Mouse (Mus musculus) megakaryocyte progenitor cell, adult 5-6 weeks (primary cell): Measurements from ENCODE around the gene Ruvbl2. TPM values are rescaled to one million over a fixed set of nuclear protein-coding genes. Genes with fewer than 3 reads are reported as not detected.
"Not testable (repeated sequence)": the region's sequence is repeated elsewhere in the genome, so short reads cannot be mapped to it uniquely, and the experiment has no call there.

Experiments
- ATAC-seq: replicated peaks from 2 replicates; pipeline ENCODE4 v1.8.0; 2016; ENCODE audit warnings: mild to moderate bottlenecking, moderate TSS enrichment, inconsistent platforms; ENCODE audit not compliant: poor library complexity
- total RNA-seq, 2 experiments: library from RNA; stranded (forward) in 1 of 2; stranded (reverse) in 1 of 2; fragments of 157-497, 149-512 nt in 1 of 2; fragments of 200-1000 nt in 1 of 2; gene quantifications; 2 replicates each; pipeline versions ENCODE4 v1.2.3 to v1.2.4; 2015 to 2017

Ruvbl2 gene
- 180 and 205 TPM in 2 replicates for total RNA-seq (2015)
- total RNA-seq (2017) = 170 and 193 TPM in 2 replicates

DNA sequence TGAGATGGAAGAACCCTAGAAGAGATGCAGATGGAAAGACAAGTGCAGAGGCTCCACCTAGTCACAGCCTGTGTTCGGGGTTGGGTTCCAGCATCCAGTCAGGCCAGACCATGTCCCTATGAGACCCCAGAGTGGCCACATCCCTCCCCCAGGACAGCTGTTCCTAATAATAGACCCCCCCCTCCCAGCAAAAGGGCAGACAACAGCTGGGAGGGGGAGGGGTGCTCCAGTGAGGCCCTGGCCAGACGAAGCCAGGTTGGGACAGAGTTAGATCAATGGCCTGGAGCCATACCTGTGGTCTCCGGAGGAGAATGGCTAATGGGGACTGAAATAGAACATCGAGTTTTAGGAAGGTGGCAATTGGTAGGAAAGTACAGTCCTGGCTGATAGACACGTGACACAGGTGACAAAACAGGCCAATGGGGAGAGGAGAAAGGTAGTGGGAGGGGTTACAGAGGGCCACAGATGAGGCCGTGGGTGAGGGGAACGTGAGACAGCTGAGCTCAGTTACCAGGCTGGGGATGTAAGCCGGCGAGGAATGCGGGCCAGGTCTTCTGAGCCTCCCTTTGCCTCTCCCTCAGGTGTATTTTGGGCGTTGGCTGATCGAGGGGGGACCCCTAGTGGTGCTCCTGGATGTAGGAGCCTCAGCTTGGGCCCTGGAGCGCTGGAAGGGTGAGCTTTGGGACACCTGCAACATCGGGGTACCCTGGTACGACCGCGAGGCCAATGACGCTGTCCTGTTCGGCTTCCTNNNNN is at the start of gene Ruvbl2:
Ruvbl2 (minus strand) TSS at position 576 of the 756 bp plus-strand sequence.
- no peak for ATAC-seq

DNA sequence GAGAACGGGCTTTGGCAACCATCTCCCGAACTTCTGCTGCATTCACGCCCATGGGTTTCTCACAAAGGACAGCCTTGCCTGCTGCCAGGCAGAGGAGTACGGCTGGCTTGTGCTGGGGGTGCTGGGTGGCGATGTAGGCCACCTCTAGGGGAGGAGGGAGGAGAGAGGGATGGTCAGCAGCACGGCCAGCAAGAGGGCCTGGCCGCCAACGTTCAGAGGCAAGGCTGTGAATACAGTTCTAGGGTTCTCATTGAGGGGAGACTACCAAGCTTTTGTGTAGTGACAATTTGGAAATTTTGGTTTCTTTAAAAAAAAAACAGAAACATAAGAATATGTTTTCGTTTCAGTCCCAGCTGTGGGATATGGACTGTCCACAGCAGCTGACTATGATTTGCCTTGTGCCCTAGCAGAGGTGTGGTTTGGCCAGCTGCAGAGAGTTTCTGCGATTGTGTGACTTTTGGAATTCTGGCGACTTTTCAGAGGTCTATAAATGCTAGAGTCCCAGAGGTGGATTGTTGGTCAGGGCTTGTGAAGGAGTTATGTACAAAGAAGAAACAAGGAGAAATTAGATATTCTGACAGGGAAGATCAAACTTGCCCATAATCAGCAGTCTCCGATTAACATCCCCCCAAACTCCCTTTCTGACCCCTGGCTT is 49.0 kb upstream of the Ruvbl2 start, which contains the start of gene Gm45808:
Gm45808 (minus strand) TSS at position 51 of the 655 bp plus-strand sequence.
- ATAC-seq = no peak

DNA sequence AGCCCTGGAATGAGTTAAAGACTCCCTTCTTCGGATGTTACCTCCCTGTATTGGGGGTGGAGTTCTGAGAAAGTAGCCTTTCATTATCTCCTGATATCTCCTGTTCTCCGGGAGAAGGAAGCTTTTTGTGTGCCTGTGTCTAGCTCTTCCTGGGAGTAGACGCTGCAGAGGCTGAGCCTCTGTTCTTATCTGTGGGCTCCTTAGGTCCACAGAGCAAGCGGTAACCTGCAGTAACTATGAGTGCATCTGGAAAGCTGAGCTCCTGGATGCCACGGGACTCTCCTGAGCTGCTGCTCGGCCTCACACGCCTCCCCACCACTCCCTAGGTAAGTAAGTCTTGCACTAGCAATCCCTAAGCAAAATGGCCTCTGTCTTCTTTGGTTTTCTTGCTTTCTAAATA is 48.3 kb upstream of the Ruvbl2 start:
- ATAC-seq = no peak

DNA sequence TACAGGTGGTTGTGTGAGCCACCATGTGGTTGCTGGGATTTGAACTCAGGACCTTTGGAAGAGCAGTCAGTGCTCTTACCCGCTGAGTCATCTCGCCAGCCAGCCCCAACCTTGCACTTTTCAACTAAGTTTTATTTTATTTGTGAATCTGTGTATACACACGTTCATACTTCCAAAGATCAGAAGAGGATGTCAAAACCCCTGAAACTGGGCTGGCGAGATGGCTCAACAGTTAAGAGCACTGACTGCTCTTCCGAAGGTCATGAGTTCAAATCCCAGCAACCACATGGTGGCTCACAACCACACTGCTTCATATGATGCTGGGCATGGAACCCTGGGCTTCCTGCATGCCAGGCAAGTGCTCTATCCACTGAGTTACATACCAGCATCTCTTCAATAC is 47.1 kb upstream of the Ruvbl2 start:
- ATAC-seq = not testable (repeated sequence)

DNA sequence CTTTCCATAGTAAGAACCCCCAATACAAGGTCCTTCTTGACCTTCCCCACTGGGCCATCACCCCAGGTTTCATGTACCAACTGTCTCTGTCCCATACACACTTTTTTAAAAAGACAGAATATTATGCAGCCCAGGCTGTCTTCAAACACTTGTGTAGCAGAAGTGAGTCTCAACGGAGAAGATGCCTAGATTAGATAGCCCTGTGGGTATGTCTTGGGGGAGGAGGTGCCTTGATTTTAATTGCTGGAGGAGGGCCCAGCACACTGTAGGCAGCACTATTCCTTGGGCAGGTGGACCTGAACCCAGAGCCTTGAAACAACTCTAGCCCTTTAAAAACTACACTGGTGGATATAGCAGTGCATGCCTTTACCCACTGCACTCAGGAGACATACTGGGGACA is 44.3 kb upstream of the Ruvbl2 start:
- ATAC-seq = no peak

DNA sequence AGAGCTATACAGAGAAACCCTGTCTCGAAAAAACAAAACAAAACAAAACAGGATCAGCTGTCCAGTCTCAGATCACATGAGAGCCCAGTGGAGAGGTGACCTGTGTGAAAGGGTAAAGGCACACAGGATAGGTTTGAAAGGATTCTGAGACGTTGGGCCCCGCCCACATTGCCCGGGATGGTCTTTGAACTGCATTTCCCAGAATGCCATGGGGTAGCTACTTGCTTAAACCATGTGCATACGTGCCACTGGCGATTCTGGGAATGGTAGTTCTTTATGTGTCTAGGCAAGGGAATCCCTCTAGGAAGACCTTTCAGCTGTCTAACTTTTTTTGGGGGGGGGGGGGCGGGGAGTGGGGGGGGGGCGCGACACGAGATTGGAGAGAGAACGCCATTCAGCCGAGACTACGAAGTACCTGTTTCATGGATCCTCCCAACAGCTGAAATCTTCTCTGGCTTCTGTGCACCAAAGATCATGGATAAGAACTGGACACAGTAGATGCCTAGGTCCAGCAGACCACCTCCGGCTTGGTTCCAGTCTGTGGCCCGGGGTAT is 43.6 kb upstream of the Ruvbl2 start, which contains the start of gene Tulp2:
Tulp2 (plus strand) TSS at position 504 of the 554 bp plus-strand sequence.
- ATAC-seq = peak; percentile 89

DNA sequence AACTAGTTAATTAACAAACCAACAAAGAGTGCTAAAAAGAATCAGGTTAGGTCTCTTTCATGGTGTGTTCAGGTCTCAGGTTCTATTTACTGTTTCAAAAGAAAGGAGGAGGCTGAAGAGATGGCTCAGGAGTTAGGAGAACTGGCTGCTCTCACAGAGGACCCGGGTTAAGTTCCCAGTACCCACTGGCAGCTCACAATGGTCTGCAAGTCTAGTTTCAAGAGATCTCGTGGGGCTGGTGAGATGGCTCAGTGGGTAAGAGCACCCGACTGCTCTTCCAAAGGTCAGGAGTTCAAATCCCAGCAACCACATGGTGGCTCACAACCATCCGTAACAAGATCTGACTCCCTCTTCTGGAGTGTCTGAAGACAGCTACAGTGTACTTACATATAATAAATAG is 42.4 kb upstream of the Ruvbl2 start:
- not testable (repeated sequence) for ATAC-seq

DNA sequence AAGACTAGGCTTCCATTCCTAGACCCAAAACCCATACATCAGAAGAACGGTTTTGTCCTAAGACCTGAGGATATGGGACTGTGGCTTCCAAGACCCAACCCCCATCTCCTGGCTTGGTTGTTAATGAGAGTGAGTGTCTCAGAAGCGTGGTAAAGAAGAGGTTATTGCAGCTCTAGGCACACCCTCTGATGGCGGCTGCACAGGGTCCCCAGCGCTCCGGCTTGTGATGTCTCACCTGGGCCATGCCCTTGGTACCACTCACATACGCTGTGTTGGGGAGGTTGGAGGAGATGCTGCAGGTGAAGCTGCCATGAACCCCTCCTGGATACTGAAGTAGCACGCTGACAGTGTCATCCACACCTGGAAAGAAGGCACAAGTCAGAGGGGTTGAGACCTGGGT is 40.9 kb upstream of the Ruvbl2 start:
- no peak for ATAC-seq

DNA sequence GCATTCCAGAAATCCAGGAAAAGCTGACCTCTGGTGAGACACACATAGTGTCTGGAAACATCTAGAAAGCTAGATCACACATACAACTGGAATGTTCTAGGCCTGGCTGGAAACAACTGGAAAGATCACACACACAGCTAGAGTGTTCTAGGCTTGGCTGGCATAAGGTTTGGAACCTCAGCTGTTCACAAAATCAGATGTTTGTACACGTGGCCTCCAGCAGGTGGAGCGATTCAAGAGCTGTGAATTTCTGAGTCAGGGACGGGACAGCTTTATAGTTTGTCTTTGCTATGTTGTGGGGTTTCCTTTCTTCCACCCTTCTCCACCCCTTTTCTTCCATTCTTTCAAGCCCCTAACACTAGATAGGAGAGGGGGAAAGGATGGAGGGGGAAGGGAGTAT is 39.1 kb upstream of the Ruvbl2 start:
- ATAC-seq = peak; percentile 87

DNA sequence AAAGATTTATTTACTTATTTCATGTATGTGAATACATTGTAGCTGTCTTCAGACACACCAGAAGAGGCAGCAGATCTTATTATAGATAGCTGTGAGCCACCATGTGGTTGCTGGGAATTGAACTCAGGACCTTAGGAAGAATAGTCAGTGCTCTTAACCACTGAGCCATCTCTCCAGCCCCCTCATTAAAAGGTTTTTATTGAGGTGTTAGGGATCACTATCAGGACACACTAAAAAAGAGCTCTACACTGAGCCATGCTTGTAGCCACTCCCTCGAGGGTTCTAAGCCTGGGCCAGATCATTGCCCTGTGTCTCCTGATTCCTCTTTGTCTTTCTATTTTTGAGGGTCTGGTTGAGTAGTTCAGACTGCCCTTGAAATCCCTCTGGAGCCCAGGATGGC is 38.6 kb upstream of the Ruvbl2 start:
- ATAC-seq = no peak

DNA sequence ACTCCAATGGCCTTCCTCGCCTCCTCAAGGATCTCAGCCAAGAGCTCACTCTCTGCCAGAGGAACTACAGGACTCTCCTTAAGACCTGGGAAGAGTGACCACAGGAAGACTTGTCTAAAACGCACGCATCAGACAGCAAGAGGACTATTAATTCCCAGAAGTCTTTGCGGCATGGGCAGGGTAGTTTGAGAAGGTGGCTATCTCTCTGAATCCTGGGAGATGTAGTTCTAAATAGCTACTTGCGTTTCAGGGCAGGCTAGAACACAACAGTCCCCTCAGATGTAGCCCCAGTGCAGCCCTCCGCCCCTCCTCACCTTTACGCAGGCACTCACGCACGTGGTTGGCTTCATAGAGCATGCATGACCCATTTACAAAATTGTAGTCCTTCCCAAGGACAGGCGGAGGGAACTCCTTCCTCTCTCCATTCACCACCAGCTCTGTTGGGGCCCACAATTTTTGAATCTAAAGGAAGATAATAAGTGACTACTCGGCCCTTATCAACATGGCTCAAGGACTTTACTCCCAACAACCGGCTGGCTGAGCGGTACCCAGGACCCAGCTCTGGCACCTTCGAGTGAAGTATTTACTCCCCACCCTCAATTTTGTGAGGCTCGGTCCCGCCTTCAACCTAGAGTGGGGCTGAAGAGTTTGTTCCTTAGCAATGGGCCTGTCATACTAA is 37.5 kb upstream of the Ruvbl2 start:
- no peak for ATAC-seq

DNA sequence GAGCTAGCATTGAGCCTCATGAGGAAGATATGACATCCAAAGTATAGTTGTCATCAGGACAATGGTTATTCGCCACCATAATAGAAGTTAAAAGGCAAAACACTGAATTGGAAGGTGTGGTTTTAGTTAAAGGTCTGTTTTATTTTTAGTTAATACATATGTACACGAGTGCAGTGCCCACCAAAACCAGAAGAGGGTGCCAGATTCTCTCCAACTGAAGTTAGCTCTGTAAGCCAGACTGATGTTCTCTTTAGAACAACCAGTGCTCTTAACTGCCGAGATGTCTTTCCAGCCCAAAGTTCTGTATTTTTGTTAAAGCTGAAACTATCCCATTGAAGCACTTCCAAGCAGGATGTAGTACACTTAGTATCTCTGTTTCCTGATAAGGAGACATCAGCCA is 33.0 kb upstream of the Ruvbl2 start:
- ATAC-seq = peak; percentile 77

DNA sequence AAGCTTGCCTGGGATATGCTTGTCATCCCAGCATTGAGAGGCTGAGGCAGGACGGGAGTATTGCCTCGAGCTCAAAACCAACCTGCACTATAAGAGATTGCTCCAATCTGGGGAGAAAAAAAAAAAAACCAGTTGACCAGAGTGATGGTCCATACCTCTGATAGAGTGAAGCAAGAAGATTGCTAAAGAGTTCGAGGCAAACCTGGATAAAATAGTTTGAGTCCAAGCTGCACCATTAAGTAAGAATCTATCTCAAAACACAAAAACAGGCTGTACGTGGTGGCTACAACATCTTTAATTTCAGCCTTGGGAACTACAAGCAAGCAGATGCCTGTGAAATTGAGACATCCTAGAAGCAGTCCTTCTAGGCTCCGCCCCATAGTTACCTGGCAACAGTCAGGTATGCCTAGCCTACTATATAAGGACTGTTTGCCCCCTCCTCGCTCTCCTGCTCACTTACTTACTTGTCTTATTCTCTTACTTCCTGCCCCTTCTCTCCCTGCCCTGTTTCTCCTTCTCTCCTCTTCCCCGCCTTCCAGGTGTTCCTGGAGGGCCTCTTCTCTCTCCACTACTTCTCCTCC is 29.3 kb upstream of the Ruvbl2 start:
- ATAC-seq = peak; percentile 13; the same call in 1 of the 2 replicates

DNA sequence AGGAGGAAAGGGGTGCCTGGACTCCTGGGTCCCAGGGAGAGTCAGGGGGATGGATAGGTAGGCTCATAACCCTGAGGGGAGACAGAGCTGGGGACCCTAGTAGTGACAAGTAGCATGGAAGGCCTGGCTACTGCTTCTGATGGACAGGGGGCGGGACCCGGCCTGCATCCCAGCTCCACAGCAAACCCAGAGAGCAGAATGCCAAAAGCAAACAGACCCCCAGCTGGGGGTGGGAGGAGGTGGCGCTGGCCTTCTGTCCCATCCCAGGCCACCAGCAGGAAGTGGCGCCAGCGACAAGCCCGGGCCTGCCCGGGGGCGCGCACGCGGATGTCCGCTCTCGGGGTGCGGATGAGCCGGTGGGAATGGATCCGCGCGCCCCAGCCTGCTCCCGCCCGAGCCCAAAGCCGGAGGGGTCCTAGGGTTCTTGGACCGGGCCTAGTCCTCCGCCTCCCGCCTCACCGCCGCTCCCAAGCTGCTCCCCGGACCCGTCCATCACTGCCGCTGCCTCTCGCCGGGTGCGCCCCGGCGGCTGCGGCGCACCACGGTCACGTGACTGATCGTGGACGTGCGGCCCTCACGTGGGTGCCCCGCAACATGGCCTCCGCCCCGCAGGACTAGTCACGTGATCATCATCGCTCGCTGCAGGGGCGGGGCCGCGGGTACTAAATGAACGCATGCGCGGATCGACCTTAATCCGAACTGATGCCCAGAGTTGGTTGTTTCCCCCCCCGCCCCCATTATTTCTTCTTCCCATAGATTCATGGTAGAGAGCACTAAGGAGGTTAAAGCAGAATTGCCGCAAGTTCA is 28.6 kb upstream of the Ruvbl2 start, which contains the start of gene Bax:
Bax (minus strand) TSS at position 616 of the 807 bp plus-strand sequence.
- ATAC-seq = peak; percentile 86

DNA sequence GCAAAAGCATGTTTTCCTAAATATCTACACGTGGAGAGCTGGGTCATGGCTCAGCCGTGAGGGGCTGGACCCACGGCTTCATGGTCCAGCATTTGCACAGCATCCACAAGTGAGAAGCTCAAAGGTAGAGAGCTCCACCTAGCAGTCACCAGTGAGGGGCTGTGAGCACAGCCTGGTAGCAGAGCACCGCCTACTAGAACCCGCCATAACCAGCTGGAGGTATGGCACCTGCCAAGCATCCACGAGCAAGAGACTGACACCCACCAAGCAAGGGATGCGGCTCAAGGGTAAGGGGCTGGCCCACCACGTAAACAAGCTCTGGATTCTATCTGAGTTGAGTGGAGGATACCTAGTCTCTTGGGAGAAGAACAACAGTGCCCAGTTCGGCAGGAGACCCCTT is 27.7 kb upstream of the Ruvbl2 start:
- no peak for ATAC-seq

DNA sequence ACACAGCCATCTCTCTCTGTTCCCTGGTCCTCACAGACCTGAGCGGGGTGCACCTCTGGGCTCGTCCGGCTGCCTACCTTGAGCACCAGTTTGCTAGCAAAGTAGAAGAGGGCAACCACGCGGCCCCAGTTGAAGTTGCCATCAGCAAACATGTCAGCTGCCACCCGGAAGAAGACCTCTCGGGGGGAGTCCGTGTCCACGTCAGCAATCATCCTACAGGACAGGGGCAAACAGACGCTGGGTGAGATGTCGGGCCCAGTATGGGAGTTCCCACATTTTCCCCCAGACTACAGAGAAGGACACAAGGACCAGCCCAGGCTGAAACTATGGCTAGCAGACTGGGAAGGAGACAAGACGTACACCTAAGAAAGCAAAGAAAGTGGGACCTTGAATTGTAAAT is 27.2 kb upstream of the Ruvbl2 start:
- no peak for ATAC-seq

DNA sequence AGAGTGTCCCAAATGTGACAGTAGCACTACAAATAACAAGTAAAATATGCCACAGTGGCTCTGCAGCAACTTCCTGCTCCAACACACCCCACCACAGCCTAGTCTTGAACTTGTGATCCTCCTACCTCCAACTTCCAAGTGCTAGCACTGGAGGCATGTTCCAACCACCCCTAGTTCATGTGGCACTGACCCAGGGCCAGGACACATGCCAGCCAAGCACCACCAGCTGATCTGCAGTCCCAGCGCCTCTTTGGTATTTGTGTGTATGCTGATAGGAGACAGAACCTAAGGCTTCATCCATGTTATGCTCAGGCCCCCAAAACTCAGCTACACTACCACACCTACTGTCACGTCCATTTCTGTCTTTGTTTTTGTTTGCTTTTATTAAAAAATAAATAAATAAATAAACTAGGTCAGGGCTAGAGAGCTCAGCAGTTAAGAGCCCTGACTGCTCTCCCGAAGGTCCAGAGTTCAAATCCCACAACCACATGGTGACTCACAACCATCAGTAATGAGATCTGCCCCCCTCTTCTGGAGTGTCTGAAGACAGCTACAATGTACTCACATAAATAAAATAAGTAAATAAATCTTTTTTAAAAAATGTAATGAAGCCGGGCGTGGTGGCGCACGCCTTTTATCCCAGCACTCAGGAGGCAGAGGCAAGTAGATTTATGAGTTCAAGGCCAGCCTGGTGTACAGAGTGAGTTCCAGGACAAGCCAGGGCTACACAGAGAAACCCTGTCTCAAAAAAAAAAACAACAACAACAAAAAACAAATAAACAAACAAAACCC is 26.3 kb upstream of the Ruvbl2 start:
- no peak for ATAC-seq

DNA sequence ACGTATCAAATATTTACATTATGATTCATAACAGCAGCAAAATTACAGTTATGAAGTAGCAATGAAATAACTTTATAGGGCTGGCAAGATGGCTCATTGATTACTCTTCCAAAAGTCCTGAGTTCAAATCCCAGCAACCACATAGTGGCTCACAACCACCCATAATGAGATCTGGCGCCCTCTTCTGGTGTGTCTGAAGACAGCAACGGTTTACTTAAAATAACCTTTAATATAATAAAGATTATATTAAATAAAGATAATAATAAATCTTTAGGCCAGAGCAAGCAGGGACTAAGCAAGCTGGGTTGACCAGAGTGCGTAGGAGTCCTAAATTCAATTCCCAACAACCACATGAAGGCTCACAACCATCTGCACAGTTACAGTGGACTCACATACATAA is 25.0 kb upstream of the Ruvbl2 start:
- not testable (repeated sequence) for ATAC-seq

DNA sequence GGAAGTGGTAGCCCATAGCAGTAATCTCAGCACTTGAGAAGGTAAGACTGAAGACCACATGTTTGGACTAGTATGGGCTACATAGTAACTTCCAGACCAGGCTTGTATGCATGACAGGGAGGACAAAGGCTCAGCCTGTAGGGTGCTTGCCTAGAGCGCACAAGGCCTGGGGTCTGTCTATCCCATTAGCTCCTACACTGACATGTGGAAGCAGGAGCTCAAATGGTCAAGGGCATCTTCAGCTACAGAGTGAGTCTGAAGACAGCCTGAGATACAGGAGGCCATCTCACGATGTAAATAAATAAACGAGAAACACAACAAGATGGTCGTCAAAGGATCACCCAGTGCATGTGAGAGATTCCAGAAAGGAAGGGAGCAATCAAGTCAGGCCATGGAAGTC is 24.4 kb upstream of the Ruvbl2 start:
- no peak for ATAC-seq
